Mouse (Mus musculus) heart, embryonic 12.5 days (tissue): ENCODE data around the gene Efhd2. TPM values are rescaled to one million over a fixed set of nuclear protein-coding genes. Genes with fewer than 3 reads are reported as not detected.
A peak's percentile ranks its signal among the peaks of the same experiment; 100 is the strongest.

ENCODE experiments used
- ATAC-seq: fragments of 200-750 bp; cut with Nextera tagmentation; 2 replicates; pipeline ENCODE4 v1.8.0; 2017; ENCODE audit warnings: moderate TSS enrichment, moderate library complexity; ENCODE audit not compliant: insufficient number of reproducible peaks, low FRiP score
- H3K27ac ChIP-seq: fragments of 300-500 bp; sonication (generic); 2 replicates; pipeline ENCODE4 v1.5.1; 2016; ENCODE audit warnings: mild to moderate bottlenecking, moderate library complexity; ENCODE audit not compliant: poor library complexity, severe bottlenecking
- H3K27me3 ChIP-seq: fragments of 300-500 bp; sonication (generic); replicated peaks from 2 replicates; pipeline ENCODE4 v1.6.1; 2016; ENCODE audit warnings: mild to moderate bottlenecking, moderate library complexity
- H3K36me3 ChIP-seq: fragments of 300-500 bp; sonication (generic); 2 replicates; pipeline ENCODE4 v1.6.1; 2016; ENCODE audit warnings: mild to moderate bottlenecking, moderate library complexity
- H3K4me1 ChIP-seq: fragments of 300-500 bp; sonication (generic); replicated peaks from 2 replicates; pipeline ENCODE4 v1.6.1; 2016; ENCODE audit warnings: mild to moderate bottlenecking
- H3K4me2 ChIP-seq: fragments of 300-500 bp; sonication (generic); 2 replicates; pipeline ENCODE4 v1.6.1; 2016; ENCODE audit warnings: mild to moderate bottlenecking, moderate library complexity
- H3K4me3 ChIP-seq: fragments of 300-500 bp; sonication (generic); 2 replicates; pipeline ENCODE4 v1.5.1; 2016; ENCODE audit warnings: mild to moderate bottlenecking
- H3K9ac ChIP-seq: fragments of 300-500 bp; sonication (generic); 2 replicates; pipeline ENCODE4 v1.6.1; 2016; ENCODE audit warnings: mild to moderate bottlenecking, moderate library complexity
- H3K9me3 ChIP-seq: fragments of 300-500 bp; sonication (generic); replicated peaks from 2 replicates; pipeline ENCODE4 v1.6.1; 2016; ENCODE audit warnings: mild to moderate bottlenecking, moderate library complexity
- WGBS: fragments of 180-500 bp; shearing (Covaris S2); methylation state at CpG from one replicate; pipeline ENCODE4 v1.1.7; 2016; 5-methylcytosine and 5-hydroxymethylcytosine counted together
- polyA plus RNA-seq: library from polyadenylated mRNA; unstranded; fragments of >200 nt; fragmentation: Nextera tagmentation; extraction: Ambion mirVana; gene quantifications from 2 replicates; pipeline ENCODE4 v1.2.1, GENCODE M21; 2016

Gene Efhd2
- 119 and 121 TPM in 2 replicates for polyA plus RNA-seq

GRCm38 (mm10) chr4:141874601-141875460 is at the start of gene Efhd2:
TSS of gene Efhd2 (minus strand) at chr4:141874920.
- WGBS = 2% methylated on average over 67 of the region's 73 CpGs
- peak; percentile 91 for ATAC-seq
- Histone ChIP-seq H3K4me3 (peak within 1 kb of the TSS; percentile 86), H3K9ac (peak within 1 kb of the TSS; percentile 93), H3K4me2 (peak within 1 kb of the TSS; percentile 92), H3K4me1 (peaks cover 68% of the 10 kb centered on the region), H3K27me3 (no peaks in the 10 kb centered on the region), H3K36me3 (peaks cover 19% of the 10 kb centered on the region), H3K9me3 (no peaks in the 10 kb centered on the region), H3K27ac (peak within 1 kb of the TSS; percentile 78)

DNA sequence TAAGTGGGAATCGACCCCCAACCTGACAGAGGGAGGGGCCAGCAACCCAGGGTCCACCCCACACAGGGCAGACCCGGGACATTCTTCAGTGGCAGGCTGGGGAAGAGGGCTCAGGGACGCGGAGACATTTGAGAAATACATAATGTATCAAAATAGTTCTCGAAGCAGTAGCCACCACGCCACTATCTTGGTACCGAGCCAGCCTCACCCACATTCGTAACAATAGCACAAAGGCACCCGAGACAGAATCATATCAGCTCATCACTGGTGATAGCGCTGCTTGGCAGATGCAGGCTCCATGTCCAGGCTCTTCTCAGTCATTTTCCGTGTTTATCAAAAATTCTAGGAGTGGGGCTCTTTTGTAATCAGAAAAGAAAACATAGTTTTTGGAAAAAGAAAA is 49.2 kb upstream of the Efhd2 start:
- Histone ChIP-seq H3K9ac (no peak overlapping the region), H3K4me3 (no peak overlapping the region), H3K27ac (no peak overlapping the region), H3K27me3 (no peaks in the 10 kb centered on the region), H3K4me2 (no peak overlapping the region), H3K9me3 (no peaks in the 10 kb centered on the region), H3K4me1 (peaks cover 34% of the 10 kb centered on the region), H3K36me3 (no peaks in the 10 kb centered on the region)
- no peak for ATAC-seq
- WGBS = 48% methylated on average over 11 of the region's 11 CpGs

- no peaks in the 10 kb centered on the region for H3K27me3 ChIP-seq
- H3K4me3 ChIP-seq = no peak overlapping the region
- no peak overlapping the region for H3K4me2 ChIP-seq
- H3K9ac ChIP-seq = no peak overlapping the region
- peaks cover 33% of the 10 kb centered on the region for H3K4me1 ChIP-seq
- no peaks in the 10 kb centered on the region for H3K36me3 ChIP-seq
- no peaks in the 10 kb centered on the region for H3K9me3 ChIP-seq
- H3K27ac ChIP-seq = no peak overlapping the region
- 86% methylated on average over 10 of the region's 10 CpGs for WGBS
- ATAC-seq = no peak
These were observed 45.7 kb upstream of the Efhd2 start for GRCm38 (mm10) chr4:141920391-141920790.

DNA sequence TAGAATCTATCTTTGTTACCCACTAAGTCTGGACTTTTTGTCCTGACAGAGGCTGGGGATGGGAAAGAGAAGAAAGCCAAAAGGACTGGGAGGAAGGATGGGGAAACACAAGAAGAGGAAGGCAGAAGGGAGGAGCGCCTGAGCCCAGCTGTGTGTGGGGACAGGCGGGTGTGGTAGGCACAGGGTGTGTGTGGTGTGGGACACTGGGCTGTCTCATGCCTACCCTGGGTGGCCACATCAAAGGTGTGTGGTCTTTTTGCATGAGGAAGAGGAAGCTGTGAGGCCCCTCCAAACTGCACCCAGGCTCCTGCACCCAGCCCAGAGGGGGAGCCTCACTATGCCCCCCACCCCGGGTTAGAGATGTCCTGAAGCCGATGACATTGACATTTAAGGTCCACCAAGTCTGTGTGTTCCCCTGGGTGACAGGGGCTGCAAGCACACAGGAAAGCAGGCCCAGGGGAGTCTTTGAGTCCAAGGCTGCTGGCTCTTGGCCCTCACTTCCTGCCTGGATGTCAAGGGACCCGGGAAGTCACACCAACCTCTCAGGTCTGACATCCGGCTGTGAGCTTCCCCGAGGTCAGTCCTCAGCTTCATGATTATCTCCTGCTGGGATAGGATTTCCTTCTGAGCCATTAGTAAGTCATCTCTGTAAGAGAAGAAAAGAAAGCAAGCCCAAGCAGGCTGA is 43.2 kb upstream of the Efhd2 start:
- no peak for ATAC-seq
- no peaks in the 10 kb centered on the region for H3K36me3 ChIP-seq

DNA sequence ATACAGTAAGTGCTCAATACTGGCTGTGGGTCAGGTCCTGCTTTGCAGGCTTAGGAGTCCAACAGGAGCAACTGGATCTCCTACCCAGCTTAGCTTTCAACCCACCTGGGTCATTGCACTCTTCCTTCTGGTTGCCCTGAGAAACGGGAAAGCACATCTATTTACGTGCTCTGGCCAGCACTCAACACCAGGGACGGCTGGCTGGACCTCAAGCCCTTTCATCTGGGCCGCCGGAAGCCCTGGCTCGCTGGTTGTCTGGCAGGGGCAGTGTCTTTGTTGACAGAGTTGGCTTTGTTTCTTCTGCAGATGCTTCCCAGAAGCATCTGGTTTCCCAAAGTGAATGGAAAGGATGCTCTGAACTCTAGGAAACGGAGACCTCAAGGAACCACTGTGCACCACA is 39.3 kb upstream of the Efhd2 start:
- Histone ChIP-seq H3K9ac (no peak overlapping the region), H3K4me2 (no peak overlapping the region), H3K36me3 (no peaks in the 10 kb centered on the region), H3K4me3 (no peak overlapping the region), H3K4me1 (peaks cover 28% of the 10 kb centered on the region), H3K27ac (peak overlapping the region; percentile 47; the same call in 1 of the 2 replicates), H3K9me3 (no peaks in the 10 kb centered on the region), H3K27me3 (no peaks in the 10 kb centered on the region)
- no peak for ATAC-seq
- WGBS = 31% methylated on average over 7 of the region's 7 CpGs

More for the DNA sequence above, 43.2 kb upstream of the Efhd2 start:
- Histone ChIP-seq H3K4me1 (peaks cover 40% of the 10 kb centered on the region), H3K4me2 (no peak overlapping the region), H3K27me3 (no peaks in the 10 kb centered on the region), H3K4me3 (no peak overlapping the region), H3K9ac (no peak overlapping the region), H3K27ac (no peak overlapping the region), H3K9me3 (no peaks in the 10 kb centered on the region)
- WGBS = 57% methylated on average over 7 of the region's 7 CpGs

DNA sequence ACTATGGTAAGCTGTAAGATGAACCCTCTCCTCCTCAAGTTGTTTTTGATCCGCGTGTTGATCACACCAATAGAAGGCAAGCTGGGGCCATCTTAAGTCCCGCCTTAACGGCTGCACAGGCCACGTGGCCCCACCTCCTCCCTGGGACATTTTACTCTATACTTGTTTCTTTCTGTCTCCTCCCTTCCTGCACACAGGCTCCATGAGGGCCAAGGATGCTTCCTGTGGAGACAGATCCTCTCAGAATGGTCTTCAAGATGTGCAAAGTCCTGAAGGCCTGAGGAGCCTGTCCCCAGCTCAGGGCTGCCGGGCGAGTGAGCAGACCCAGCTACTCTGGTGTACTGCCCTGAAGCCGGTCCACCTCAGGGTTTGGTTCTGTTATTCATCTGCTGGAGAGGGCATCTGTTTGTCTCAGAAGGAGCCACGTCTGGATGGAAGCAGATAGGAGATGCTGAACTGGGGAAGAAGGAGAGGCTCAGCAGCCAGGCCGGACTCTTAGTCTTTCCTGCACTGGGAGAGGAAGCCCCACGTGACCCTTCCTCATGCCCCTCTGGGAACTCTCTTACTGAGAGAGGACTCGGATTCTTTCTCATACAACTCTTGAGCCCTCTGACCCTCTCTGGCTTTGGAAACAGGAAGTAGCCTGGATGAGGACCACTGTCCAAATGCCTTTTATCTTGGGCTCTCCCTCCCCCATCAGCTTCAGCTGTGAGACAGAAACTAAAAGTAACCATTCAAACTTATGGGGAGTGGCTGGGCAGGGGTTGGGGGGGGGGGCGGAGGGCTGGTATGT is 38.7 kb upstream of the Efhd2 start:
- ATAC-seq = peak; percentile 62; the same call in 1 of the 2 replicates

GRCm38 (mm10) chr4:141904710-141905109 is 30.0 kb upstream of the Efhd2 start:
- Histone ChIP-seq H3K36me3 (no peaks in the 10 kb centered on the region), H3K4me1 (peaks cover 38% of the 10 kb centered on the region), H3K9me3 (no peaks in the 10 kb centered on the region), H3K9ac (no peak overlapping the region), H3K27ac (no peak overlapping the region), H3K4me2 (0 out of 2 replicates have a peak overlapping the region, but pooled peaks have one; percentile 28), H3K27me3 (no peaks in the 10 kb centered on the region), H3K4me3 (no peak overlapping the region)
- 48% methylated on average over 9 of the region's 9 CpGs for WGBS
- no peak for ATAC-seq

More for the DNA sequence above, 38.7 kb upstream of the Efhd2 start:
- Histone ChIP-seq H3K9me3 (no peaks in the 10 kb centered on the region), H3K27ac (peak overlapping the region; percentile 47; the same call in 1 of the 2 replicates), H3K4me1 (peaks cover 27% of the 10 kb centered on the region), H3K36me3 (no peaks in the 10 kb centered on the region), H3K4me2 (no peak overlapping the region), H3K4me3 (no peak overlapping the region), H3K27me3 (no peaks in the 10 kb centered on the region), H3K9ac (no peak overlapping the region)
- WGBS = 58% methylated on average over 13 of the region's 13 CpGs

DNA sequence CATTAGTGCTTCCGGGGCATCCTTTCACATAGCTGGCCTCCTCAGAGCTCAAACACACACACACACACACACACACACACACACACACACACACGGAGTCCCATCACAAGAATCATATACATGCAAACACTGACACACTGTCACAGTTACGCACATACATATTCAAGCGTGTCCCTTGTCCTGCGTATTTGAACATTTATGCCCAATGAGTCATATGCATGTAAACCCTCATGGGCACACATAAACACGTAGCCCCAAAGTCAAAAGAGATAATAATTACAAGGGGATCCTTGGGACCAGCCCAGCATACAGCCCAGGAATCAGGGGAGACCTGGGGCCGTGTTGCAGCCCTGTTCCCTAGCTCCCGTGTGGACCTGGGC is 27.7 kb upstream of the Efhd2 start:
- Histone ChIP-seq H3K4me2 (no peak overlapping the region), H3K4me1 (peaks cover 55% of the 10 kb centered on the region)
- WGBS = 78% methylated on average over 8 of the region's 8 CpGs

DNA sequence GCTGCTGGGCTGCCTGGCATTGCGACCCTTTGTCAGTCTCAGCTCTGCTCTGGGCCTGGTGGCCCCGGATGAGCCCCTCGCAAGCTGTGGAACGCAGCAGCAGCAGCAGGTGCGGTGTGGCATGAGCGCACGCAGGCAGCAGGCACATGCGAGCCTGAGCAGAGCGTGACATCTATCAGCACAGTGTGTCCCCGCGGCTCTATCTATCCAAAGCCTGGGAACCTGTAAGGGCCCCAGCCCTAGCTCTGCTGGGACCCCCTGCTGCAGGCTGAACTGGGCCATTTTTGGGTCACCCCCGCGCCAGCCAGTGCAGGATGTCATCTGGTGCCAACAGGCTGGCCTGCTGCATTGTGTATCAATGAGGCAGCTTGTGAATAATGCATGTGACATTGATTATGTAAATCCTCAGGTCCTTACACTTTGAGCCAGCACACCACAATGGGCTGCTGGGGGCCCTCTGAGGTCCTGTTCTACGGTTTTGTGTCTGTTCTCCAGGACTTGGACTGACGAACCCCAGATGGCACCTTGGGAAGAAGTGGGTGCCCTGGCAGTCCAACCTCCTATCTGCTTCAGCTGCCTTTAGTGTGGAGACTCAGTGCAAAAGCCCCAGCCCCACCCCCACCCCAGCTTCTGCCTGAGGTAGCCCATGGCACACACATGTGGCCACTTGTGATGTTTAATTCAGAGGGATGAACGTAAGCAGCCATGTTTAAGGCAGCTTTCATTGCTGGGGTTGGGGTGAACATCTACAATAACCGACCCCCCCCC is 27.2 kb upstream of the Efhd2 start:
- Histone ChIP-seq H3K4me2 (no peak overlapping the region), H3K27me3 (no peaks in the 10 kb centered on the region), H3K9me3 (no peaks in the 10 kb centered on the region), H3K9ac (no peak overlapping the region), H3K4me3 (no peak overlapping the region), H3K4me1 (peaks cover 56% of the 10 kb centered on the region), H3K27ac (no peak overlapping the region), H3K36me3 (no peaks in the 10 kb centered on the region)
- ATAC-seq = no peak
- WGBS = 66% methylated on average over 17 of the region's 17 CpGs

More for the DNA sequence above, 27.7 kb upstream of the Efhd2 start:
- no peaks in the 10 kb centered on the region for H3K9me3 ChIP-seq
- H3K27ac ChIP-seq = no peak overlapping the region
- no peaks in the 10 kb centered on the region for H3K36me3 ChIP-seq
- no peak overlapping the region for H3K4me3 ChIP-seq
- H3K9ac ChIP-seq = no peak overlapping the region
- ATAC-seq = no peak
- no peaks in the 10 kb centered on the region for H3K27me3 ChIP-seq

- Histone ChIP-seq H3K4me3 (no peak overlapping the region), H3K4me2 (peak overlapping the region; percentile 39; the same call in 1 of the 2 replicates), H3K9me3 (no peaks in the 10 kb centered on the region), H3K36me3 (no peaks in the 10 kb centered on the region), H3K27ac (peak overlapping the region; percentile 86), H3K4me1 (peaks cover 64% of the 10 kb centered on the region), H3K27me3 (no peaks in the 10 kb centered on the region), H3K9ac (peak overlapping the region; percentile 44; the same call in 1 of the 2 replicates)
- WGBS = 48% methylated on average over 11 of the region's 11 CpGs
- ATAC-seq = no peak; the same call in 1 of the 2 replicates
These were observed 25.7 kb upstream of the Efhd2 start for GRCm38 (mm10) chr4:141900421-141900820.
